Mouse (Mus musculus) left cerebral cortex, postnatal 10 days (tissue): Measurements from ENCODE around the gene Gm30302. TPM values are rescaled to one million over a fixed set of nuclear protein-coding genes. Genes with fewer than 3 reads are reported as not detected.

Source experiments
- DNase-seq, 2 experiments: peaks; one replicate each; pipeline ENCODE4 v3.0.0; 2021 to 2022; ENCODE audit warnings: low spot score in 2 of 2, mixed read lengths in 1 of 2; ENCODE audit errors: extremely low spot score in 1 of 2
- intact Hi-C: fragments of 180-260 bp; cut with DNase I; formaldehyde crosslinking; loops from one replicate; pipeline ENCODE4 v1.15.1; 2025
- total RNA-seq, 2 experiments: library from RNA; stranded (reverse); gene quantifications; 2 replicates each; pipeline ENCODE4 v1.2.3; 2021

Gm30302 gene
- total RNA-seq, 2 experiments from 2014 or later: not detected

GRCm38 (mm10) chr13:49757966-49758365, 40.8 kb downstream of the Gm30302 start:
- no peak for DNase-seq
- intact Hi-C loops: no loop called here

- intact Hi-C loops: no loop called here
- DNase-seq: no peak
Measured at GRCm38 (mm10) chr13:49756591-49756990, 42.2 kb downstream of the Gm30302 start.

DNA sequence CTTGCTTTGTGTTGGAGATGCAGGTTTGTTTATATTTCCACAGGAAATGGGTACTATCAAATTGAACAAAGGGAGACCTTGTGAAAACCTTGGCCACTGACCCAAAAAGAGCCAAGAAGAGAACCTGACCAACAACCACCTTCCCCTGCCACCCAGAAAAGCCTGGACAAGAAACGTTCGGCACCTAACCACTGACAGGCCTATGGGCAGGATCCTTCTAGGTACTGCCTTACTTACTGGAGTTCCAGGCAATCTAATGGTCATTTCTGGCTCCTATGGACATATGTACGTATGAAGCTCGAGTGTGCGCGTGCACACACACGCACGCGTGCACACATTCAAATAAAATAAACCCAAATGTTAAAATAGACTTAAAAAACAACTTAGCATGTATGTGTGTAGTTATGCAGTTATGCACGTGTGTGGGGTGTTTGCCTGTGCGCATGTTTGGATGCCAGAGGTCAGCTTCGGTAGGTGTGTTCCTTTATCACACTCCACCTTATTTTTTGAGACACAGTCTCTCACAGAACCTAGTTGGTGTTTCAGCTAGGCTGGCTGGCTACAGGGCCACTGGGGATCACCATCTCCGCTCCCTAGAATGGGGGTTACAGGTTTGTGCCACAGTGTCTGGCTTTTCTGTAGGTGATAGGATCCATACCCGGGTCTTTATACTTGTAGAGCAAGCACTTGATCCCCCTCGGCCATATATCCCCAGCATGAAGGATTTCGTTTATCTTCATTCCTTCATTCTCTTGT, 57.3 kb downstream of the Gm30302 start:
- no peak for DNase-seq
- intact Hi-C loops: no loop called here

GRCm38 (mm10) chr13:49738011-49738410, 60.8 kb downstream of the Gm30302 start:
- no peak for DNase-seq
- intact Hi-C loops: no loop called here

DNA sequence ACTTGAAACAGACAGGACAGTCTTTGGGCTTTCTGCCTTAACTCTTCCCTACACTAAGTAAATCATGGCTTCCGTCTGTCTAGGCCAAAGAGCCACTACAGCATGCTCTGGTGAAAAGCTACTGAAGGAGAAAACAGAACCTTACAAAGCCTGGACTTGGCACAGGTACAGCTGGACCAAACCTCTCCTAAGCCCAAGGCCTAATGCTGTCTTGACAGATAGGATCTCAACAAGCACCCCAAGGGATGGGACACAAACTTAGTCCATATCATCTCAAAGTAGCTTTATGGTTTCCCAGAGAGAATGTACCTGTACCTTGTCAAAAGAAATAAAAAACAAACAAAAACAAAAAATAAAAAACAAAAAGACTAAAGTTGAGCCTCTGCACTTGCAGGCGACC, 62.4 kb downstream of the Gm30302 start:
- DNase-seq: no peak
- intact Hi-C loops: no loop called here

Other genes with a start within 250 kb of the Gm30302 start
- gene Omd, start 216.5 kb downstream of the Gm30302 start, total RNA-seq: 1 to 10 TPM; 1.2 to 1.4 TPM
- 1 to 10 TPM; 6.7 to 7.5 TPM for gene Ogn, start 191.0 kb downstream of the Gm30302 start, total RNA-seq
- gene Cenpp, start 146.2 kb downstream of the Gm30302 start, total RNA-seq: 1 to 10 TPM; 1.5 to 1.6 TPM
- gene Nol8, start 145.9 kb downstream of the Gm30302 start, total RNA-seq: 10 to 100 TPM; 19.8 to 24.7 TPM
- gene Iars, start 116.9 kb downstream of the Gm30302 start, total RNA-seq: 10 to 100 TPM; 69.2 to 70.4 TPM